Mouse (Mus musculus) natural killer cell, adult 2 months (primary cell): ENCODE results near the gene Nt5c3b.

ENCODE experiments used
- DNase-seq, 2 experiments: peaks; one replicate each; pipeline ENCODE4 v3.0.0; 2022; ENCODE audit warnings: low spot score in 2 of 2

Nt5c3b gene

GRCm38 (mm10) chr11:100441797-100442196 is at the start of gene Nt5c3b, which contains the start of gene Klhl10:
TSS of gene Nt5c3b (minus strand) at chr11:100441808.
TSS of gene Klhl10 (plus strand) at chr11:100441917.
- DNase-seq, result no peak

- DNase-seq, result no peak
Measured at GRCm38 (mm10) chr11:100490951-100491350, 49.3 kb upstream of the Nt5c3b start.

- DNase-seq, result peak in 1 of 2 experiments; percentile 18
Measured at GRCm38 (mm10) chr11:100485801-100486538, 44.4 kb upstream of the Nt5c3b start.

GRCm38 (mm10) chr11:100484461-100484860 is 42.9 kb upstream of the Nt5c3b start:
- no peak for DNase-seq

GRCm38 (mm10) chr11:100479152-100479551 is 37.5 kb upstream of the Nt5c3b start:
- no peak for DNase-seq

GRCm38 (mm10) chr11:100476281-100476680 is 34.7 kb upstream of the Nt5c3b start:
- no peak for DNase-seq

- no peak for DNase-seq
Measured at GRCm38 (mm10) chr11:100472935-100473295, 31.3 kb upstream of the Nt5c3b start.

GRCm38 (mm10) chr11:100472197-100472934 is 30.8 kb upstream of the Nt5c3b start, which contains the start of gene Klhl11:
TSS of gene Klhl11 (minus strand) at chr11:100472741.
- DNase-seq, result peak; percentile 91 to 93

GRCm38 (mm10) chr11:100471352-100472196 is 30.0 kb upstream of the Nt5c3b start:
- DNase-seq, result no peak

GRCm38 (mm10) chr11:100465833-100466232 is 24.2 kb upstream of the Nt5c3b start:
- no peak for DNase-seq

GRCm38 (mm10) chr11:100465229-100465792 is 23.7 kb upstream of the Nt5c3b start:
- no peak for DNase-seq

GRCm38 (mm10) chr11:100462699-100463098 is 21.1 kb upstream of the Nt5c3b start:
- DNase-seq, result no peak

GRCm38 (mm10) chr11:100457711-100458110 is 16.1 kb upstream of the Nt5c3b start:
- DNase-seq, result no peak

- no peak for DNase-seq
Measured at GRCm38 (mm10) chr11:100457247-100457646, 15.6 kb upstream of the Nt5c3b start.

- DNase-seq, result no peak
Measured at GRCm38 (mm10) chr11:100442625-100443024, 1.0 kb upstream of the Nt5c3b start.

GRCm38 (mm10) chr11:100440691-100441522 is 701 bp downstream of the Nt5c3b start:
- peak; percentile 71 to 74 for DNase-seq

- DNase-seq, result no peak
Measured at GRCm38 (mm10) chr11:100437901-100438300, 3.7 kb downstream of the Nt5c3b start.

- no peak for DNase-seq
Measured at GRCm38 (mm10) chr11:100435678-100436246, 5.8 kb downstream of the Nt5c3b start.

GRCm38 (mm10) chr11:100432002-100432401 is 9.6 kb downstream of the Nt5c3b start:
- DNase-seq, result no peak

- DNase-seq, result no peak
Measured at GRCm38 (mm10) chr11:100430052-100430451, 11.6 kb downstream of the Nt5c3b start.
